Mouse (Mus musculus) fibroblast of lung, adult 2 months (primary cell): Measurements from ENCODE around the gene Ina.

Experiments used
- DNase-seq: peaks from one replicate; pipeline ENCODE4 v3.0.0-alpha.2; 2011; ENCODE audit warnings: low read depth

The Ina gene

DNA sequence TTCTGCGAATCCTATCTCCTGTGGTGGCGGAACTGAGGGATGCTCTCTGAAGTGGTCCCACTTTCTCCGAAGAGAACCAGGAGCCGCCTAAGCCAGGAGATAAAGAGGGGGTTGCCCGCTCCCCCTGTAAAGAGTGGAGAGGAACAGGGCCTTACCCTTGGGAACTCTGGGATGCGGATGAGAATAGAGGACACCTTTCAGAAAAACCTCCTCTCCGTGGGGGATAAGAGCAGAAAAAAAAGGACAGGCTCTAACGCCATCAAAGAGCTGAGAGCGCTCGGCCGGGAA is 395 bp upstream of the Ina start:
- DNase-seq, result no peak

DNA sequence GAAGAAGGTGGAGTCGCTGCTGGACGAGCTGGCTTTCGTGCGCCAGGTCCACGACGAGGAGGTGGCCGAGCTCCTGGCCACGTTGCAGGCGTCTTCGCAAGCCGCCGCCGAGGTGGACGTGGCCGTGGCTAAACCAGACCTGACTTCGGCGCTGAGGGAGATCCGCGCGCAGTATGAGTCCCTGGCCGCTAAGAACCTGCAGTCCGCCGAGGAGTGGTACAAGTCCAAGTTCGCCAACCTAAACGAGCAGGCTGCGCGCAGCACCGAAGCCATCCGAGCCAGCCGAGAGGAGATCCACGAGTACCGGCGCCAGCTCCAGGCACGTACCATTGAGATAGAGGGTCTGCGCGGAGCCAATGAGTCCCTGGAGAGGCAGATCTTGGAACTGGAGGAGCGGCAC is 898 bp downstream of the Ina start:
- no peak for DNase-seq

DNA sequence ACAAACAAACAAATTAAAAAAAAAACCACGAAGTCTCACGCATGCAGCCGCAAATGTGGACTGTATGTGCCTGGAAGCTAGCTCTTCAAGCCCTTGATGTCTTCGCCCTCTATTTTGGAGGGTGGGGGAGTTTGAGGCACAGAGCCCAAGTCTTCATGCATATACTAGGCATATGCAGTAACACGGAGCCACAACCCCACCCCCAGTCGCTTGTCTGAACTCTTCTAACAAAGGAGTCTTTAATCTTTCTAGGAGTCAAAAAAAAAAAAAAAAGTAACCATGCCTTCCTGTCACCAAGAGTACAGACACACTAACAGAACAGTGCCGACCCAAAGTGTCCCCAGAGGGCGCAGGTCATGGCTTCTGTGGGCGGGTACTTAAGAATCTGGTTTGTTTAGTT is 1.5 kb downstream of the Ina start:
- no peak for DNase-seq

DNA sequence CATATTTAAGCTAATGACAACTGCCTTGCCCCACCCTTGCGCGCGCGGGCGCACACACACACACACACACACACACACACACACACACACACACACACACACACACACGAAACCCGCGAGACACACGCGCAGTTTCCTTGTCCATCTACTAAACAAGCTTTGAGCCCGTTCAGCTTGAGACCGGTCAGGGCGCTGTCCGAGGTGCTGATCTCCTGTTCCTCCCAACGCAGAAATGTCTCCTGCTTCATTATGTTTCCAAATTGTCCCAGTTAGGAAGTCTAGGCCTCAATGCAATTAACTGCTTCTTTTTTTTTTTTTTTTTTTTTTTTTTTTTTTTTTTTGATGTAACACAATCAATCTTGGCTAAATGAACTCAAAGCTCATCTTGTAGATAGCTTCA is 2.0 kb downstream of the Ina start:
- peak; percentile 23 for DNase-seq

DNA sequence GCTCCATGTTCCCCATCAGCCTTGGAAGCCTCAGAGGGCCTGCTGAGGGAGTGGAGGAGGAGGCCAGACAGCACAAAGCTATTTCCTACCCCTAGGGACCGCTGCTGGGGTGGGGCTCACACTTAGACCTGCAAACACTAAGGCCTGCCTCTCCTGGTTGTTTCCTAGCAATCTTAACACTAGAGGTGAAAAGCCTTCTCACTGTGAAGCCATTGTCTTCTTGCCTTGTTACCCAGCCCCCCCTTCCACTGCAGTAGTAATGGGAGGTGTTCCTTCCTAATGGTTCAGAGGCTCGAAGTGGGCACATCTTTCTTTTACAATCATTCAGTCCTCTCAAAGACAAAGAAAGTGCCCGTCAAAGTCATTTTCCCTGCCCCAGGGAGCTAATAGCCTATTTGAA is 3.3 kb downstream of the Ina start:
- DNase-seq, result no peak

DNA sequence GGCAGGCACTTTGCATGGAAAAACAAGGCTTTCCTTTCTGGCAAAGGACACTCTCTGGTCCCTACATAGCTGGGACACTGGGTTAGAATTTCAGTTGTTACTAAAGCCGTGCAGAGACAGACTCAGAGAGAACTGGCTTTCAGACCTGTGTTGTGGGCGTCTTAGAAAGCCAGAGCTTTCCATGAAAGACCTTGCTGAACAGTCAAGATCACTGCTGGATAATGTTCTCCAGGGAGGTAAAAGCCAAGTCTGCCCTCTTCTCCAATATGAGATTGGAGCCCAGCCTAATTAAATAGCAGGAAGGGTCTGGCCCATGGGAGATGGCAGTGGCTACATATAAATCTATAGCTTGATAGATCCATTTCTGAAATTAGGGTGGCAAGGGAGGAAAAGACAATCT is 3.8 kb downstream of the Ina start:
- DNase-seq, result no peak

DNA sequence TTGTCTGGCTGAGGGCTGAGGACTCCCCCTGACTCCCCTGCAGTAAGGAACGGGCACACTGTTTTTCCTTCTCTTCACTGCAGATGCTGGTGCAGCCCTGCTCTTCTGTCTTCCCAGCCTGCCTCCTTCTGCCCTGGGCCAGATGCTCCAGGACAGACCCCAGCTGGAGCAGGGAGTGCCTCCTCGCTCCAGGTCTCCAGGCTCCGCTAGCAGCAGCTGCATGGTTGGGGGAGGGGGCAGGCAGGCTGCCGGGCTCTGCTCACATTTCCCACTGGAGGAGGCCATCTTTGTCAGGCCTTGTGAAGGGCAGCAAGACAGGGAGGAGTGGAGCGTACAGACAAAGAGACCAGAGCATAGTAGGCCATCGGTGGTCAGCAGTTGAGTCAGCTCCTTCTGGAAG is 4.8 kb downstream of the Ina start:
- DNase-seq, result no peak

DNA sequence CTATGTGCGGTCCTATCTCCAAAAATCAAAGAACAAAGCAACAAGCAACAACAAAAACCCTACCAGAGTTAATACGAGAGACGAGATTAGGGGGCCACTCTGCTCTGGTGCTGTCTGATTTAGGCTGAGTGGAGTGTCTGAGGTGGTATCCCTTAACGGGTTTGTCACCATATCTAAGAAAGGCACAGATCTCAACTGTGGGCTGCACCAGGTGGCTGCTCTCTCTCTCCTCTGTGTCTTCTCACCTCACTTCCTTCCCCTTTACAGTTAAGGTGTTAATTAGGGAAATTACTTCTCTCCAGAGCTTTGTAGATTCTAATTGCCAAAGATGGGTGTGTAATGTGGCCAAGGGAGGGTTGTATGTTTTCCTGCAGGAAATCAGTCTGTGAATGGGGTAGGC is 8.2 kb downstream of the Ina start:
- no peak for DNase-seq

DNA sequence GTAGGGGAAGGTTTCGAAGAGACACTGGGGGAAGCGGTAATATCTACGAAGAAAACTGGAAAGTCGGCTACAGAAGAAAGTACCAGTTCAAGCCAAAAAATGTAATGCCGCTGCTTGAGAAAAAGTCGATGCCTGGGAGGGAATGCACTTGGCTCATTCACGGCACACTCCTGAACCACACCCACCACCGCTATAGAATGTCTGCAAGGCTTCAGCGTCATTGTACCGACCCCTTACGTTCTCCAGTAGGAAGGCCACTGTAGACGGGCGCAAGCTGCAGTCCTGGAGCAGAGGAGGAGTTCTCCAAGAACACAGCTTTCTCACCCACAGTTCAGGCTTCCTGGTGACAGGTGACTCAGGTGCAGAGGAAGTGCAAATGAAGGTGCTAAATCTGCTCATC is 9.0 kb downstream of the Ina start:
- no peak for DNase-seq

DNA sequence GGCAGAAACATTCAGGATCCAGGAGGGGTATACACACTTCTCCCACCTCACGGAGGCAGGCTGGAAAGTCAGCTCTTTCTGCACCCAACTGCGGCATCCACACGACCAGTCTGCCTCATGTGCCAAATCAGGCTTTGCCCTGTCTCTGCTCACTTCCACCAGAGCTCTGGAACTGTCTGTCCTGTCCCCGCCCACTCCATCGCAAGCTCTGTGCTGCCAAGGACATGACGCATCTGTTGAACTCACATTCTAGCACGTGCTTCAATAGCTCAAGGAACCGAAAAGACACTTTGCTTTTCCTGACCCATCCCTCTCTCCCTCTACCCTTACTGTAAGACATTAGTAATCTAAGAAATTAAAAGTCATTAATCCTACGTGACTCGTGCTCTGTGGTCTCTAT is 10.5 kb downstream of the Ina start:
- DNase-seq, result no peak

DNA sequence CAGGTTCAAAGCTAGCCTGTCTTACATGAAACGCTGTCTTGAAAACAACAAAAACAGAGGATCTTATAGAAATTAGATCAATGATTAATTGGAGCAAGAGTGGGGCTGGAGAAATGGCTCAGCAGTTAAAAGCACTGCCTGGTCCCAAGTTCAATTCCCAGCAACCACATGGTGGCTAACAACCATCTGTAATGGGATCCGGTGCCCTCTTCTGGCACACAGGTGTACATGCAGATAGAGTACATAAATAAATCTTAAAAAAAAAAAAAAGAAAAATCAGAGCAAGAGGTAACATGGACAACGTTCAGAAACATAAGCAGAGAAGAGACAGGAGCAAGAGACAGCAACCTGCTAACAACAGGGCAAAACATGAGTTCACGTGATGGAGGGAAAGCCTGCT is 12.0 kb downstream of the Ina start:
- DNase-seq, result no peak

DNA sequence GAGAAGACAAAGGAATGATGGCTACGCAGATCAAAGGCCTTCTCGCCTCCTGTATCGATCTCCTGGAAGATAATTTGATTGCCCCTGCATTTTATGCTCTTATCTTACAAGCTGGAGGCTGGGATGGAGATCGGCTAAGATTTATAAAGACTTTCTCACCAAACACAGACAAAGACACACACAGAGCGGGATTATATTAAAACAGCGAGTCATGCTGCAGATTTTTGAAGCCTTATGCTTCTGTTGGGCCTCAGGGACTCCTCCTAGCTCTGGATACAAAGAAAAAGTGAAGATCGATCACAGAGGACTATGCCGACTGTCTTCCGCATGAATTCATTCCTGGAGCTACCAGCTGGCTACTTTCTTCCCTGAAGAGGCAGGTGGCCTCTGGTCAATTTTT is 15.3 kb downstream of the Ina start:
- DNase-seq, result no peak

DNA sequence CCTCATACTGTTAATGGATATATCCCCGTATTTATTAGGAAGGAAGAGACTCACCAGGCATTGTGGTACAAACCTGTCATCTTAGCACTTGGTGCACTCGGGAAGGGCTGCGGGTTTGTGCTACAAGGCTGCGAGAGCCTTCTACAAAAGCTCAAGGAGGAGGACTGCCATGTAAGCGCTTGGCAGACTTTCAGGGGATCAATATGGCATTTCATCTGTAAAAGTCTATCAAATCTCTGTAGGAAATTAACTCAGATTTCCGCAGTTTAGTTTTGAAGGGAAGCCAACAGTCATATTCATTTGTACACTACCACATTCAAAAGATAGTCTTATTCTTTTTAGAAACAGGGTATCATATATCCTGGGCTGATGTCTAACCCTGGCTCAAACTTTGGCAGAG is 17.3 kb downstream of the Ina start:
- no peak for DNase-seq

DNA sequence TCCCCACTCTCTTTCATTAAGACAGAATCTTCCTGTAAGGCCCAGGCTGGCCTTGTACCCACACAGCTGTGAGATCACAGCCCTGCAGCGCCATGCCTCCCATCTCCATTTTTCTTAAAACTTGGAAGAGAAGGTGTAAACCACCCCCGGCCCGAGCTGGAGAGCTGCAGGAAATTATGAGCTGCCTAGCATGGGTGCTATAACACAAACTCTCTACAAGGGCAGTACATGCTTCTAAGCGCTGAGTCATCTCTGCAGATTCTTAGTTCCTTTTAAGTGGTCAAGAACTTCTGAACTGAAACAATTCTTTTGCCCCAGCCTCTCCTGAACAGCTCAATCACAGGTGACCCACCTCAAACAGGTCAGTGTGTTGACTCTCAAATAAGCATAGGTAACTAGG is 20.4 kb downstream of the Ina start:
- no peak for DNase-seq

DNA sequence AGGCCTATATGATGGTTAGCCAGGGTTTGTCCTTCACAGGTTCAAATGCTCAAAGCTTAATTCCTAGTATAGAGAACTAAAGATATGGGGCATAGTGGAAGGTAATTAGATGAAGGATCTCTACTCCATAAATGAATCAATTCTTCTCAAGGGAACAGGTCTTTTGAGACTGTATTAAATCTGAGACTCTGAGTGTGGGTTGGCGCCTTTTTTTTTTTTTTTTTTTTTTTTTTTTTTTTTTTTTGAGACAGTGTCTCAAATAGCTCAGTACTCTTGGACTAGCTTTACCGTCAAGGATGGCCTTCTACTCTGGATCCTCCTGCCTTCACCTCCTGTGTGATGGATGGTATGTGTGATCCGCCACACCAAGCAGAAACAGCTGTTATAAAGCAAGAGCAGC is 22.1 kb downstream of the Ina start:
- no peak for DNase-seq

DNA sequence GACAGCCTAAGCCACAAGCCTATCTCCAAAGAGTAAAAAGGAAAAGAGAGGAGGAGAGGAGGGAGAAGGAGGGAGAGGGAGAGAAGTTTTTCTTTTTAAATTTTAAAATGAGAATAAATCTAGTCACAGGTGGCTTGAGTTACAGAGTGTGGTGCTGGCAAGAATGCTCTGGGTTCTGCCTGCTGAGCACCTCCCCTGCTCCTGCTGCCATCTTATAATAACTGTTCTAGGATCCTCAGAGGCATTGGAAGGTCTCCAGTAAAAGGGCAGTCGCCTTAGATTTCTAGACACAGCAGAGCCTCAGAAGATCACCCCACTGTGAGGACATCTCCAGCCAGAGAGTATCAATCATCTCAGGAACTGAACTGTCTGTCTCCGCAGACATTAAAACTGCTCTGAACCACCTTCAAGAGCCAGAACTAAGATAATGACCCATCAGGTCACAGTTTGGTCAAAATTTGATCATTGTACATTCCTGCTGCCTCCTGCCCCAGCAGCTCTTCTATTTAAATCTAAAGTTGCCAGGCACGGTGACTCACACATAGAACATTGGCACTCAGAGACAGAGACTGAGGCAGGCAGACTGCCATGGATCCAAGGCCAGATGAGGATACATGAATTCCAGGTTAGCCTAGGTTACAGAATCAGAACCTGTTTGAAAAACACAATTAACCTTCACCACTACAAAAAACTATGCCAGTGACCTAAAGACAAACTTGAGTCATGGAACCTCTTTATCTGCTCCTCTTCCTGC is 26.4 kb downstream of the Ina start:
- no peak for DNase-seq

DNA sequence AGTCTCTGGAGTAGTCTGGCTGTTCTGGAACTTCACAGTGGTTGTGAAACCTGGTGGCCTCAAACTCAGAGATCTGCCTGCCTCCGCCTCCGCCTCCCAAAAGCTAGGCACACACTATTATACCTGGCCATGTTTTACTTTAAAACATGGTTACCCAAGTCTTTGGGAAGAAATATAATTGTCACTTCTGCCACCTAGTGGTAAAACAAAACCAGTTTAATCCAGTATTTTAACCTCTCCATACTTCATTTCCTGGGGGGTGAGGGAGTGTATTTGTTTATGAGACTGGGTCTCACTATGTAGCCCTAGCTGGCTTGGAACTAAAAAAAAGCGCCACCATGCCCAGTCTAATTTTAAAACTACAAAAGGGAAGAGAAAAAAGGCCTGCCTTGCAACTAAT is 29.1 kb downstream of the Ina start:
- no peak for DNase-seq

DNA sequence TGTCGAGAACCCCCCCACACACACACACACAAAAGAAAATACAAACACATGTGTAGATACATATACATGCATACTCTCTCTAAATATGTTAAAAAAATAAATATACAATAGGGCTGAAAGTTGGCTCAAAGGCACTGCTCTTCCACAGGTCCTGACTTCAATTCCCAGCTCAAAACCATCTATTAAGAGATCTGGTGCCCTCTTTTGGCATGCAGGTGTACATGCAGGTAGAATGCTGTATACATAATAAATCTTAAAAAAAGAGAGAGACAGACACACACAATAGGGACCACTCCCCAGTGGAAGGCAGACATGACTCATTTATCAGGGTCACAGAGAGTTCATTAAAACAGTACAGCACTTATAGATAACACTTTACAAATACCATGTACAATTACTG is 31.8 kb downstream of the Ina start:
- DNase-seq, result no peak

DNA sequence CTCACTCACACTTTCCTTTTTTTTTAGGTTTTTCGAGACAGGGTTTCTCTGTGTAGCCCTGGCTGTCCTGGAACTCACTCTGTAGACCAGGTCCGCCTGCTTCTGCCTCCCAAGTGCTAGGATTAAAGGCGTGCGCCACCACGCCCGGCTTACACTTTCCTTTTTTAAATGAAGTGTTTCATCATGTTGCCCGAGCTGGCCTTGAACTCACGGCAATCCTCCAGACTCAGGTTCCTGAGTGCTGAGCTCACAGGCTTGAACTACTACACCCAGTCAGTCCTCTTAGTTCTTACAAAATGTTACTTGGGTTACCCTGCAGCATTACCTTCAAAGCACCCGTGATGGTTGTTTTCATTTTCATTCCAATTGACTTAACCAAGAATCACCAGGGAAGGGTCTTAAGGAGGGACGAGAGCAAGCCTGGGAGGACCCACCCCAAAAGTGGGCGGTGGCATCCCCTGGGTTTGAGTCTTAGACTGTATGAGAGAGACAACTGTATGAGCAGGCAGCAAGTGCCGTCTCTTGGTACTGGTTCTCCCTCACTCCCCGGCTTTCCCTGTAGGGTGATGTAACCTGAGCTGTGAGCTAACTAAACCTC is 32.8 kb downstream of the Ina start:
- no peak for DNase-seq

DNA sequence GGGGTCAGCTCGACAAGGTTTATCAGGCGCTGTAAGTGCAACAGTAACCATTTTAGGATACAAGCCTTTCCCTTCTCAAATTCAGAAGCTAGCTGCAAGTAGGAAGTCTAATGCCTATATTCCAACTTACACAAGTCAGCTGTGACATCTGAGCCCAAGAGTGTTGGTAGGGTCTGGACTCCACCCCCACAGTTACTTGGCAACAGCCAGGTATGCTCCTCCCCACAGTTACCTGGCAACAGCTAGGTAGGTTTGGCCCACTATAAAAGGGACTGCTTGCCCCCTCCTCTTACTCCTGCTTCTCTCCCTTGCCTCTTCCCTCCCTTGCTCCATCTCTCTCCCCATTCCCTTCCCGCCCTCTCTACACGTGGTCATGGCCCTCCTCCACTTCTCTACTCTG is 34.6 kb downstream of the Ina start:
- no peak for DNase-seq

DNA sequence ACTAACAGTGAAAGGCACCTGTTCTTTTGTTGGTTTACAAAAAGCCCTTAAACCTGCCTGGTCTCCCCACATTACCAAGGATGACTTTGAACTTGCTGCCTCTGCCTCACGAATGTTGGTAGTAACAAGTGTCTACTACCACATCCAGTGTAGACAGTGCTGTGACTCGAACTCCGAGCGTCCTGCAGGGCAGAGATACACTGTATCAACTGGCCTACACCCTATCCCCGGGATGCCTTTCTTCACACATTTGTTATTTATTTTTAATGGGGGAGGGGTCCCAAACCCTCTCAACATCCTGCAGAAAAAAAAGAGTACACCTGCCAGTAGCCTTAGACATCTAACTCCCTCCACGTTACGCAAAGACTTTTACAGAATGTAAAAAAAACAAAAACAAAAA is 35.3 kb downstream of the Ina start:
- no peak for DNase-seq

DNA sequence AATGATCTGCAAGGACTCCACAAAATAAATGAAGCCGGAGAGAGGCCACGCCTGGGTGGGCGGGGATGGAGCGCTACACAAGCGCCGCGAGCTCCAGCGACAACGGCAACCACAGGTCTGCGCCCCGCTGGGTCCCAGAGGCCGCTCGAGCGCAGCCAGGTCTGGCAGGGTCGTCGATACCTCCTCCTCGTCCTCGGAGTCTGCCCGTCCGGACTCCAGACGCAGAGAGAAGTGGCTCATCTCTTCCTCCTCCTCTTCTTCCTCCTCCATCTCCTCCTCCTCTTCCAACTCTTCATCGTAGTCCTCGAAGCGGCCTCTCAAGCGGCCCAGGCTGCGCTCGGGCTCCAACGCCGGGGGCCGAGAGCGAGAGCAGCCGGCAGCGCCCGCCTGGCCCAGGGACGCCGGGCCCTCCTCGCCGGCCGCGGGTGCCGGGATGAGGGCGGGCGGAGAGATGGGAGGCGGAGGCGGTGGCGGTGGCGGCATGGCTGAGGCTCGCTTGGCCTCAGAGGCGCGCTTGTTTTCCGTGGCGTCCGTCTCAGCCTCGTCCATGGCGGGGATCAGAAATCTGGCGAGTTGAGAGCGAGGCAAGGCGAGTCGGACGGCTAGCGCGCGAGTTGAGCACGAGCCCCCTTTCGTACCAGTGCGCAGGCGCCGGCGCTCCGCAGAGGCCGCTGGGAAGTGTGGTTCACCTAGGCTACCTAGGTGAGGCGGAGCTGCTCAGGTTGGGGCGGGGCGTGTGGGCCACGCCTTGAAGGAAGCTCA is 36.0 kb downstream of the Ina start, which contains the start of gene Pcgf6:
Gene Pcgf6, minus strand, starts transcription at position 636 of the 762 bp plus-strand sequence.
- peak; percentile 47 for DNase-seq

DNA sequence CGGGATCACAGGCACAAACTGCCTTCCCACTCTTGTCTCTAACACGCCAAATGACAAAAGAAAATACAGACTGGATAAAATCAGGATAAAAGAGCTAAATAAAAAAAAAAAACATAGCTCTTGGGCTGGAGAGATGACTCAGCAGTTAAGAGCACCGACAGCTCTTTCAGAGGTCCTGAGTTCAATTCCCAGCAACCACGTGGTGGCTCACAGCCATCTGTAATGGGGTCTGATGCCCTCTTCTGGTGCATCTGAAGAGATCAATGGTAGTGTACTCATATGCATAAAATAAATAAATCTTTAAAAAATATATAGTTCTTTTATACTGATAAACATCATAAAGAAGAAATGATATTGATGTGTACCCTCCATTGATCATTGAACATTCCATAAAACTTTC is 38.4 kb downstream of the Ina start:
- DNase-seq, result no peak

DNA sequence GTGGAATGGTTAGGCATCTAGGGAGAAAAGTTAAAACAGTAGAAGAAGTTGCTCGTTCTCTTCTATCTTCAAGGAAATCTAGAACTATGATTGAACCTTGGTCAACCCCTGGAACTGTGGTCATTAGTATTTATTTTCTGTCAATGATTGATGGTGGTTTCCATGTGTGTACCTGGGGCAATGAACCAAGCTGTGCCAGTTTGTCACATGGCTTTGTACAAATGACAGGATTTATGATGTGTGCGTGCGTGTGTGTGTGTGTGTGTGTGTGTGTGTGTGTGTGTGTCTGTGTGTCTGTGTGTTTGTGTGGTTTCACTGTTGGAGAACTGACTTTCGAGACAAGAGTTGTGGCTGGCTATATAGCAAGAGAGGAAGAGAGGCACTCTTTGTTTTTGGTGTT is 39.0 kb downstream of the Ina start:
- no peak for DNase-seq
